Mouse (Mus musculus) left cerebral cortex, postnatal 4 days (tissue): ENCODE results near the gene Irs3. TPM values are rescaled to one million over a fixed set of nuclear protein-coding genes. Genes with fewer than 3 reads are reported as not detected.

Experiments used
- DNase-seq: peaks from one replicate; pipeline ENCODE4 v3.0.0-alpha.2; 2022
- intact Hi-C: fragments of 180-260 bp; cut with DNase I; formaldehyde crosslinking; loops from one replicate; pipeline ENCODE4 v1.15.1; 2025
- total RNA-seq, 2 experiments: library from RNA; stranded (reverse); gene quantifications; 2 replicates each; pipeline ENCODE4 v1.2.3; 2021

Irs3 gene
- under 1 TPM in 1 of 2 experiments, not detected in 1; 0.28 TPM for total RNA-seq

- intact Hi-C loops, result no loop called here
- no peak for DNase-seq
Observed at GRCm38 (mm10) chr5:137645652-137646091, at the start of gene Irs3. TSS of gene Irs3 (minus strand) at chr5:137645714.

GRCm38 (mm10) chr5:137694796-137695195, 49.3 kb upstream of the Irs3 start:
- intact Hi-C loops, result no loop called here

GRCm38 (mm10) chr5:137691881-137692280, 46.4 kb upstream of the Irs3 start:
- intact Hi-C loops, result no loop called here
- no peak for DNase-seq

More at GRCm38 (mm10) chr5:137694796-137695195, 49.3 kb upstream of the Irs3 start:
- DNase-seq, result no peak

GRCm38 (mm10) chr5:137690531-137690930, 45.0 kb upstream of the Irs3 start:
- no peak for DNase-seq
- intact Hi-C loops, result no loop called here

GRCm38 (mm10) chr5:137689974-137690373, 44.5 kb upstream of the Irs3 start:
- no peak for DNase-seq
- intact Hi-C loops, result no loop called here

GRCm38 (mm10) chr5:137686127-137686790, 40.7 kb upstream of the Irs3 start:
- intact Hi-C loops, result no loop called here
- no peak for DNase-seq

DNA sequence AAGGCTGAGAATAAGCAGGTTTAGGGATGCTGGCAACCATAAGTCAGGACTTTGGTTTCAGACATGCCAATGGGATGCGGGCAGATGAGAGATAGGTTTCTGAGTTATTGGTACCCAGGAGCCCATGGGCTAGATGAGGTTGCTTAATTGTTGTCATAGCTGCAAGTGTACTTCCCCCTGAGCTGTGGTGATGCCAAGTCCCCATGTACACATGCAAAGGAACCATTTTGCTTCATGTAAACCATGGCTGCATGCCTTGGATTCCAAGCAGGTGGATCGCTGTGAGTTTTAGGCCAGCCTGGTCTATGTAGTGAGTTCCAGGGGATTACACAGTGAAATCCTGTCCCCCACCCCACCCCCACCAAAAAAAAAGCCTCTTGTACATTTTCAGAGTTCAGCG, 40.1 kb upstream of the Irs3 start:
- no peak for DNase-seq
- intact Hi-C loops, result no loop called here

DNA sequence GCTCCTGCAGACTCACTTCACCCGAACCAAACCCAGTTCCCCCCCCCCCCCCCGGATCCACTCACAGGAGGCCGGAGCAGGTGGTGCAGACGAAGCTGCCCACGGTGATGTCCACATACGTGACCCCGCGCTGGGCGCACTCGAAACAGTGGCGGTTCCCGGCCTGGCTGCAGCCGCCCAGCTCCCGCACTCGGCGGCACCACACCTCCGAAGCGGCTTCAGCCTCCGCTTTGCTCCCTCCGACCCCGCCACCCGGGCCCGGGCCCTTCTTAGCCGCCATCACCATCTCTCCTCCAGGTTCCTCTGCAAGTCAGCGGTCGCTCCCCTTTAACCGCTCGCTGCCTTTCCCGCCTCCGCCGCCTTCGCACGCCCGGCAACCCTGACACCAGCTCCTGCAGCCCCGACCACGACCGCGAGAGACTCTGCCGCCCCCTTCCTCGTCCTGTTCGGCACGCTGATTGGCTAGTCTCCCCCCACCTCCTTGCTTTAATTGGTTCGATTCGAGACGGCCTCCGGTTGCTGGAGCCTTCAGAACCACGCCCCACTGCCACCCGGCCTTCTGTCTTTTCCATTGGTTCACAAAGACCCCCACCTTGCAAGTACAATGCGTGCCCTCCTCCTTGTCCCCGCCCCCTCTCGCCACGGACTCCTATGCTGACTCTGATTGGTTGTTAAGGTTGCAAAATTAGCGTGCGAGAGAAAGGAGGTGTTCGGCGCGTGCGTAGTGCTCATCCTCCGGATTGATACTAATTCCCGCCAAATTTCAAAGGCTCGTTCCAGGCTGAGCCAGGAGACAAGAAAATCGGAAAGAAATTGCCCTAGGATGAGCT, 39.0 kb upstream of the Irs3 start, which contains the start of gene Agfg2:
TSS of gene Agfg2 (minus strand) at position 433 of the 830 bp plus-strand sequence.
- DNase-seq, result peak; percentile 100
- intact Hi-C loops, result no loop called here

GRCm38 (mm10) chr5:137683388-137684293, 38.1 kb upstream of the Irs3 start:
- DNase-seq, result peak; percentile 40
- intact Hi-C loops, result no loop called here

DNA sequence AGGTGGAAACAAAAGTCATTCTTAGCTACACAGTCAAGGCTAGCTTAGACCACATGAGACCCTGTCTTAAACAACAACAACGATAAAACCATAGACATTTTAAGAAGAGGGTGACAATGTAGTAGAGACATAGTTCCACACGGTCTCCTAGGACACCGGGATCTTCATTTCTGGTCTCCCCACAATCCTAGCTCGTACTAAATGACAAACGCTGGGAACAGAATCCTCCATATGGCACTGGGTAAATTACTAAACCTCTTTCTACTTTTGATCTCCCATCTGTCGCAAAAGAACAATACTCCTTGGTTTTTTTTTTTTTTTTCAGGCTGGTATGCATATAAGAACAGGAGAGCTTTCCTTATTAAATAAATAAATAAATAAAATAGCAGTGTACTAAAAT, 37.0 kb upstream of the Irs3 start:
- no peak for DNase-seq
- intact Hi-C loops, result no loop called here

DNA sequence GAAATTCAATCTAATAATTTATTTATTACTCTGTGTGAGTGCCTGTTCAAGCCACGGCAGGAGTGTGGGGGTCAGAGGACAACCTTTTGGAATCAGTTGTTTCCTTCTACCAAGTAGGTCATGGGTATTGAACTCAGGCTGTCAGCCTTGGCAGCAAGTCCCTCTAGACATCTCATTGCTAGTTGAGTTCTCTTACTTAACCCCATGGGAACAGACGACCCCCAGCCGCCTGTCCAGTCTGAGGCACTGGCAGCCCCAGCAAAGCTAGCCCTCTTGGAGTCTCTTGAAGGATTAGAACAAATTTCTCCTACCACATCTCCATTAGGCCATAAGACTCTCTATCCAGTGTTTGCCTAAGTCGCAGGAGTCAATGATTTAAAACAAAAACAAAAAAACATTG, 34.2 kb upstream of the Irs3 start:
- intact Hi-C loops, result no loop called here

GRCm38 (mm10) chr5:137678736-137679135, 33.2 kb upstream of the Irs3 start:
- no peak for DNase-seq
- intact Hi-C loops, result no loop called here

More for the DNA sequence above, 34.2 kb upstream of the Irs3 start:
- no peak for DNase-seq

DNA sequence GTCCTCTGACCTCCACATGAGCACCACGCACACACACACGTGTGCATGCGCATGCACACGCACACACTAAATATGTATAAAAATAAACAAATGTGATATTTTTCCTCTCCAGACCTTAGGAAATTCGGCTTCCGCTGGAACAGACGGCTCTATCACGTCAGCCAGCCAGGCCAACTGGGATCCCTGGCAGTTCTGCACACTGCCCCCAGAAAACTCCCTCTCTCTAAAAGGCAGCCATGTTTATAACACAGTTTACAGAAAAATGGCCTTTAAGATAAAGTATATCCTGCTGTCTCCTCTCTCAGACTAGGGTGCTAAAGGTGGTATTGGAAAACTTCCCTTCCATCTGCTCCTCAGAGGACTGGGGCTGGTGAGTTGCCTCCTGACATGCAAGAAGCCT, 32.3 kb upstream of the Irs3 start:
- intact Hi-C loops, result no loop called here
- no peak for DNase-seq

GRCm38 (mm10) chr5:137674786-137675185, 29.3 kb upstream of the Irs3 start:
- no peak for DNase-seq
- intact Hi-C loops, result no loop called here

DNA sequence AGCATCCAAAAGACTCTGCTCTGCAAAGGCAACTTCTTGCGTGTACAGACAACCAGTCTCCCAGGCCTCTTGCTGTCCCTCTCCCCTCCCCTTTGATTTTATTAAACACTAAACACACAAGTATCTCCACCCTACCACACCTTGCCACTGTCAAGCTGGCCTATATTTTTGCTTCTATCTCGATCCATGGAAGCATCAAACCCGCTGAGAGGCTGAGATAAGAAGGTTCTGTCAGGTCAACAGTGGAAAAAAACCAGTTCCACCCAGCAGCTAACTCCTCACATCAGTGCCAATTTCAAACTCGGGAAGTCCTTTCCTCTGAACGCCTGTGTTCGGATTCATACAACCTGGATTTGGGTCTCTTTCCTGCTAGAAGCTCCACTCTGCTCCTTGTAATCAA, 27.5 kb upstream of the Irs3 start:
- intact Hi-C loops, result no loop called here
- no peak for DNase-seq

DNA sequence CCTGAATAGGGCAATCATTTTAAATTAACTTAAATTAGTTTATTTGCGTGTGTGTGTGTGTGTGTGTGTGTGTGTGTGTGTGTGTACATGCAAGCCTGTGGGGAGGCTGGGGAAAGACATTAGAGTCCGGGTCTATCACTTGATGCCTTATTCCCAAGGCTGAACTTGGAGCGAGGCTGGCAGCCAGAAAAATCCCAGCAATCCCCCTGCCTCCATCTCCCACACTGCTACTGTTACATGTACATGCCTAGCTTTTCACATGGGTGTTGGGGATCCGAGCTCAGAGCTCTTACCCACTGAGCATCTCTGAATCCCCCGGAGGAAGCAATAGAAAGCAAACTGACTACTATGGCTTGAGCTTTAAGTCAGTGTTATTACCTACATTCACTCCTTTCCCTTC, 26.8 kb upstream of the Irs3 start:
- DNase-seq, result no peak
- intact Hi-C loops, result no loop called here

DNA sequence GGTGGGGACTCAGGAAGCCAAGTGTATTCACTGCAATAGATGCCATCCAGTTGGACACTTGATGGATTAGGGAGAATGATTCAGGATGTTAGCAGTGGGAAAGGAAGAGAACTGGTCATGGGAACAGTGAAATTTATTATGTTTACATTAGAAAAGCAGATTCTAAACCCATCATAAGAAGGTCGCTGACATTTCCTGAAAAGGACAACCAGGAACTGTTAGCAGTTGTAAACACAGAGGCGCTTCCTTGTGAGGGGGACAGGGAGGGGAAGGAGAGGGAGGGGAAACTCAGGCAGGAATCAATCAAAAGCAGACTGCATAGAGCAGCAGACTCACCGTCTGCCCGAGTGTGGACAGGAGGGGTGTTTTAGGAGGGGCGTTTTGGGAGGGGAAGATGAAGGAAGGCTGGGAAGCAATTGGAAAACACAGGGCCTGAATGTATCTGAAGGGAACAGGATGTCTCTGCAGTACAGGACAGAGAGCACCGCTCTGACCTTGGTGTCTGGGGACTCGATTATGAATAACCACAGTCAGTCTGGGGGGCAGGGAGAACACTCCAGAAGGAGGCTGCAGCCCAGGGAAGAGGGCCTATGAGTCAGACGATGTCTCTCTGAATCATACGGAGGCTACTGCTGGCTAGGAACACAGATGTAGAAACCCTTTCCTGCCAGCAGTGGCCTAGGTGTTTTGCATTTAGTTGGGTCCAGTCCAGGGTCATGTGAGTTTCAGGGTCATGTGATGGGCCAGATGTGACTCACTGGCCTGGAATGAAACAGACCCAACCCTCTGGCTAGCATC, 26.1 kb upstream of the Irs3 start:
- intact Hi-C loops, result no loop called here
- DNase-seq, result no peak

GRCm38 (mm10) chr5:137670240-137670639, 24.7 kb upstream of the Irs3 start:
- no peak for DNase-seq
- intact Hi-C loops, result no loop called here

DNA sequence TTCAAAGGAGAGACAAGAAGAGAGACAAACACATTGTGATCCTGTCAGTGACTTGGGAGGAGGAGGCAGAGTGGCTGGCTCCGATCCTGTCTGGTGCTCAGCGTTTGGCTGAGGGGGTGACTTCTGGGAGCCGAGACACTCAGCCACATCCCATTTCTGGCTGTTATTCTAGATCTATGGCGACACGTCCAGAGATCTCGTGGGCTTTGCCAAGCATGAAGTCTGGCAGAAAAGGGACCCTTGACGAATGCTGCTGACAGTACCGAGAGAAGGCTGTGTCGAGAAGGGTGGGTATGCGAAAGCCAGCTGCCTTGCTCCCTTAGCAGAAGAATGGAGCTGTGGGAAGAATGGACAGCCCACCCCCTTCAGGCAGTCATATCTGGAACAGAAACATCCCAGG, 23.5 kb upstream of the Irs3 start:
- DNase-seq, result peak; percentile 56
- intact Hi-C loops, result no loop called here

DNA sequence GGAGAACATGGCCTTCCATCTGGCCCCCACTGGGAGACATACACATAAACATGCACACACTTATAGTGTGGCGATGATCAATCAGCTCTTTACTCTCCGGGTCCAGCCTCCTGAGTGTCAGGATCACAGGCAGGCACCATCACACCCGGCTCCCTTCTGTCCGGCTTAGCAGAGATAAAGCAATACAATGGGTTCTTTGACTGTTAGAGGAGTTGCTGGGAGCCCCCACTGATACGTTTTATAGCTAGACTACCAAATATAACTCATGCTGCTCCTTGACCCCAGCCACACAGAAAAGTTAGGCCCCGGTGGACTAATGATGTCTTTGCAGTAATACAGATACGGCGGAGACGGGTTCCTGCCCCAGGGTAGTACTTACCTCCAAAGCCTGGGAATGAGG, 17.5 kb upstream of the Irs3 start:
- intact Hi-C loops, result no loop called here
- no peak for DNase-seq
